Mouse (Mus musculus): ENCODE data around the gene Ndst2. TPM values are rescaled to one million over a fixed set of nuclear protein-coding genes. Genes with fewer than 3 reads are reported as not detected.

The Ndst2 gene
- total RNA-seq, 2 experiments from 2014 or later, result 14.3 to 18.1 TPM

Small RNA genes within 50 kb of the gene (microRNA-seq; reads per million reads assigned to microRNA genes)
- 1.4 to 2.3 reads per million in 2 experiments for gene Mir6946

Other genes with a start within 250 kb of the Ndst2 start
- 1 to 10 TPM; 1.0 to 1.8 TPM for gene Mss51, start 237.7 kb downstream of the Ndst2 start, total RNA-seq (2021)
- 100 to 1,000 TPM; 373 to 392 TPM for gene Ppp3cb, start 188.0 kb downstream of the Ndst2 start, total RNA-seq (2021)
- 10 to 100 TPM; 38.6 to 51.9 TPM for gene Usp54, start 93.5 kb downstream of the Ndst2 start, total RNA-seq (2021)
- gene Myoz1, start 78.0 kb downstream of the Ndst2 start, total RNA-seq (2021), result not detected
- under 1 TPM; 0.35 to 0.57 TPM for gene Synpo2l, start 66.2 kb downstream of the Ndst2 start, total RNA-seq (2021)
- gene Sec24c, start 60.3 kb downstream of the Ndst2 start, total RNA-seq (2021), result 100 to 1,000 TPM; 106 to 110 TPM
- 10 to 100 TPM; 18.2 to 18.5 TPM for gene Fut11, start 39.6 kb downstream of the Ndst2 start, total RNA-seq (2021)
- gene Chchd1, start 31.6 kb downstream of the Ndst2 start, total RNA-seq (2021), result 10 to 100 TPM; 48.4 to 51.8 TPM
- gene Zswim8, start 27.0 kb downstream of the Ndst2 start, total RNA-seq (2021), result 100 to 1,000 TPM; 142 to 161 TPM
- gene Camk2g, start 59.5 kb upstream of the Ndst2 start, total RNA-seq (2021), result 100 to 1,000 TPM; 186 to 188 TPM
- 1 to 10 TPM; 3.7 to 4.6 TPM for gene Plau, start 102.1 kb upstream of the Ndst2 start, total RNA-seq (2021)
- 10 to 100 TPM; 36.6 to 42.6 TPM for gene Vcl, start 194.8 kb upstream of the Ndst2 start, total RNA-seq (2021)